Mouse (Mus musculus) embryonic fibroblast, embryonic 13.5 days (primary cell): ENCODE measurements around the gene Dusp1.

Experiments
- CTCF ChIP-seq: IDR thresholded peaks from 2 replicates; pipeline ENCODE4 v1.5.1; 2011; ENCODE audit warnings: mild to moderate bottlenecking, control low read depth, low read length, moderate library complexity, borderline replicate concordance; ENCODE audit not compliant: insufficient read depth
- POLR2A ChIP-seq: IDR thresholded peaks from 2 replicates; pipeline ENCODE4 v1.6.1; 2011; ENCODE audit warnings: low read depth, mild to moderate bottlenecking, control low read depth, low read length, moderate library complexity

- TF ChIP-seq POLR2A (no peak), CTCF (no peak)
These were observed 73.1 kb downstream of the Dusp1 start for GRCm38 (mm10) chr17:26488711-26489403.
